Mouse (Mus musculus) frontal cortex, adult (tissue): ENCODE results near the gene Gm732.

Experiments
- ATAC-seq: cut with Nextera tagmentation; 2 replicates; pipeline ENCODE4 v1.9.2; 2017; ENCODE audit warnings: mild to moderate bottlenecking, moderate library complexity, mixed read lengths; ENCODE audit not compliant: low TSS enrichment

Gene Gm732

DNA sequence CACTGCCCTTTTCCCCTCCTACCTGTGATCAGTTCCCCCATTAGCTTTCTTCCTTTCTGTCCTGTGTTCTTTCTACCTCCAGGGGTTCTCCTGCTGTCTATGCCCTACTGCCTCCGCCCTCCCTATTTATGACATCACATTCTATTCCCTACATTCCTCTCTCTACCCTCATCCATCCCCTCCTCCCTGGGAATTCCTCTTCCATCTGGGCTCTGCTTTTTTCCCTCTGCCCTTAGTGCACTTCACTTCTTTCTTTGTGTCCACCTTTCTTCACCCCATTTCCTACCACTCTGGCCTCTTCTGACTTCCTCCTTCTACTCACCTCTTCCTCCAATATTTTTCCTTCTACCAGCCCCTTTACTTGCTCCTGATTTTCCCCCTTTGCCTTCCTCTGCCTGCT, at the start of gene Gm732:
Gene Gm732 (minus strand): TSS at position 101 of the 400 bp plus-strand sequence.
- ATAC-seq, result no peak
